Mouse (Mus musculus) G1E (cell line): ENCODE measurements around the gene Pigw.

Source experiments
- CTCF ChIP-seq: IDR thresholded peaks from 2 replicates; pipeline ENCODE4 v1.5.1; 2012; ENCODE audit warnings: low read depth, low read length, inconsistent platforms, mixed read lengths
- POLR2AphosphoS5 ChIP-seq: IDR thresholded peaks from 2 replicates; pipeline ENCODE4 v1.6.1; 2012; ENCODE audit warnings: low read depth, low read length, inconsistent platforms; ENCODE audit not compliant: insufficient replicate concordance

DNA sequence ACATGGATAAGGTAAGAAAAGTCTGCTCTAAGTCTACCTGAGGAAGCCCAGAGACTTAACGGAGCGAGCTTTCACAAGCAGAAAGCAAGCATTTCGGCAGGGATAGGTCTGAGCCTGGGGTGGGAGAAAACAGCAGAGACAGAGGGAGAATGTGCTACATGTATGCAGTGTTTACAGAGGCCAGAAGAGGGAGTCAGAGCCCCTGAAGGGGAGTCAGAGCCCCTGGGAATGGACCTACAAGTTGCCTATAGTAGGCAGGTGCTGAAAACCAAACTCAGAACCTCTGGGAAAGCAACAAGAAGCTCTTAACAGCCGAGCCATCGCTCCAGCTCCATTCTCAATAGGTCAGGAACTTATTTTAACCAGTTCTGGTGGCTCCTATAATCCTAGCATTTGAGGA lies 34.6 kb upstream of the Pigw start:
- TF ChIP-seq CTCF (no peak), POLR2AphosphoS5 (no peak)
